Mouse (Mus musculus): Measurements from ENCODE around the gene Iqcf1. TPM values are rescaled to one million over a fixed set of nuclear protein-coding genes. Genes with fewer than 3 reads are reported as not detected.
A peak's percentile ranks its signal among the peaks of the same experiment; 100 is the strongest.

Gene Iqcf1
- polyA plus RNA-seq, 1 experiment from 2014 or later, result not detected

- ATAC-seq, result no peak
- no peaks in the 10 kb centered on the region for H3K4me1 ChIP-seq (replicated peaks; ENCODE audit: control insufficient read depth, insufficient read depth, low read length)
- H3K27ac ChIP-seq (ENCODE audit: low read length), result no peak overlapping the region
- H3K4me2 ChIP-seq (ENCODE audit: low read length), result no peak overlapping the region
- no peak overlapping the region for H3K9ac ChIP-seq (replicated peaks; ENCODE audit: low read depth, low read length)
- no peaks in the 10 kb centered on the region for H3K36me3 ChIP-seq (ENCODE audit: control insufficient read depth, insufficient read depth)
- H3K4me3 ChIP-seq (replicated peaks; ENCODE audit: low read length), result no peak overlapping the region
- WGBS, result 90% methylated on average over 22 of the region's 22 CpGs
- no peaks in the 10 kb centered on the region for H3K9me3 ChIP-seq (ENCODE audit: control insufficient read depth, low read length)
- H3K27me3 ChIP-seq (replicated peaks; ENCODE audit: control insufficient read depth, insufficient read depth, low read length), result no peaks in the 10 kb centered on the region
These were observed 2.1 kb downstream of the Iqcf1 start for GRCm38 (mm10) chr9:106501846-106502245.

- no peak for ATAC-seq
- Histone ChIP-seq H3K36me3 (ENCODE audit: control insufficient read depth, insufficient read depth) (no peaks in the 10 kb centered on the region), H3K27ac (ENCODE audit: low read length) (no peak overlapping the region), H3K9ac (replicated peaks; ENCODE audit: low read depth, low read length) (no peak overlapping the region), H3K4me2 (ENCODE audit: low read length) (no peak overlapping the region), H3K27me3 (replicated peaks; ENCODE audit: control insufficient read depth, insufficient read depth, low read length) (no peaks in the 10 kb centered on the region), H3K4me3 (replicated peaks; ENCODE audit: low read length) (no peak overlapping the region), H3K9me3 (ENCODE audit: control insufficient read depth, low read length) (no peaks in the 10 kb centered on the region), H3K4me1 (replicated peaks; ENCODE audit: control insufficient read depth, insufficient read depth, low read length) (no peaks in the 10 kb centered on the region)
- WGBS, result 77% methylated on average over 6 of the region's 6 CpGs
These were observed 4.5 kb downstream of the Iqcf1 start for GRCm38 (mm10) chr9:106504246-106504645.

- WGBS, result 89% methylated on average over 10 of the region's 10 CpGs
- no peak overlapping the region for H3K27ac ChIP-seq (ENCODE audit: low read length)
- ATAC-seq, result no peak
These were observed 9.6 kb downstream of the Iqcf1 start for GRCm38 (mm10) chr9:106509356-106509755.

GRCm38 (mm10) chr9:106512729-106513450, 13.1 kb downstream of the Iqcf1 start:
- H3K36me3 ChIP-seq (ENCODE audit: control insufficient read depth, insufficient read depth), result no peaks in the 10 kb centered on the region
- H3K9ac ChIP-seq (replicated peaks; ENCODE audit: low read depth, low read length), result no peak overlapping the region
- peaks cover 10% of the 10 kb centered on the region; the same call in 1 of the 2 replicates for H3K4me1 ChIP-seq (replicated peaks; ENCODE audit: control insufficient read depth, insufficient read depth, low read length)
- peak; percentile 69 for ATAC-seq
- H3K4me2 ChIP-seq (ENCODE audit: low read length), result no peak overlapping the region
- no peak overlapping the region for H3K4me3 ChIP-seq (replicated peaks; ENCODE audit: low read length)
- no peaks in the 10 kb centered on the region for H3K9me3 ChIP-seq (ENCODE audit: control insufficient read depth, low read length)
- no peaks in the 10 kb centered on the region for H3K27me3 ChIP-seq (replicated peaks; ENCODE audit: control insufficient read depth, insufficient read depth, low read length)
- WGBS, result 41% methylated on average over 13 of the region's 13 CpGs
- H3K27ac ChIP-seq (ENCODE audit: low read length), result no peak overlapping the region

More at GRCm38 (mm10) chr9:106509356-106509755, 9.6 kb downstream of the Iqcf1 start:
- Histone ChIP-seq H3K9me3 (ENCODE audit: control insufficient read depth, low read length) (no peaks in the 10 kb centered on the region), H3K36me3 (ENCODE audit: control insufficient read depth, insufficient read depth) (no peaks in the 10 kb centered on the region), H3K4me1 (replicated peaks; ENCODE audit: control insufficient read depth, insufficient read depth, low read length) (peaks cover 10% of the 10 kb centered on the region; the same call in 1 of the 2 replicates), H3K9ac (replicated peaks; ENCODE audit: low read depth, low read length) (no peak overlapping the region), H3K27me3 (replicated peaks; ENCODE audit: control insufficient read depth, insufficient read depth, low read length) (no peaks in the 10 kb centered on the region), H3K4me3 (replicated peaks; ENCODE audit: low read length) (no peak overlapping the region), H3K4me2 (ENCODE audit: low read length) (no peak overlapping the region)

- Histone ChIP-seq H3K9me3 (ENCODE audit: control insufficient read depth, low read length) (no peaks in the 10 kb centered on the region), H3K27me3 (replicated peaks; ENCODE audit: control insufficient read depth, insufficient read depth, low read length) (no peaks in the 10 kb centered on the region), H3K9ac (replicated peaks; ENCODE audit: low read depth, low read length) (no peak overlapping the region), H3K27ac (ENCODE audit: low read length) (no peak overlapping the region), H3K4me3 (replicated peaks; ENCODE audit: low read length) (no peak overlapping the region), H3K4me1 (replicated peaks; ENCODE audit: control insufficient read depth, insufficient read depth, low read length) (peaks cover 10% of the 10 kb centered on the region; the same call in 1 of the 2 replicates), H3K4me2 (ENCODE audit: low read length) (no peak overlapping the region), H3K36me3 (ENCODE audit: control insufficient read depth, insufficient read depth) (no peaks in the 10 kb centered on the region)
- no peak for ATAC-seq
- WGBS, result 76% methylated on average over 6 of the region's 6 CpGs
These were observed 13.8 kb downstream of the Iqcf1 start for GRCm38 (mm10) chr9:106513566-106513965.

GRCm38 (mm10) chr9:106514273-106514672, 14.5 kb downstream of the Iqcf1 start, which contains the start of gene Iqcf5:
Gene Iqcf5 (plus strand): TSS chr9:106514573.
- peaks cover 10% of the 10 kb centered on the region; the same call in 1 of the 2 replicates for H3K4me1 ChIP-seq (replicated peaks; ENCODE audit: control insufficient read depth, insufficient read depth, low read length)
- no peak for ATAC-seq
- no peak within 1 kb of the TSS for H3K4me3 ChIP-seq (replicated peaks; ENCODE audit: low read length)
- H3K36me3 ChIP-seq (ENCODE audit: control insufficient read depth, insufficient read depth), result no peaks in the 10 kb centered on the region
- no peak within 1 kb of the TSS for H3K4me2 ChIP-seq (ENCODE audit: low read length)
- H3K9ac ChIP-seq (replicated peaks; ENCODE audit: low read depth, low read length), result no peak within 1 kb of the TSS
- 88% methylated on average over 4 of the region's 4 CpGs for WGBS
- H3K27me3 ChIP-seq (replicated peaks; ENCODE audit: control insufficient read depth, insufficient read depth, low read length), result no peaks in the 10 kb centered on the region
- H3K9me3 ChIP-seq (ENCODE audit: control insufficient read depth, low read length), result no peaks in the 10 kb centered on the region
- H3K27ac ChIP-seq (ENCODE audit: low read length), result no peak within 1 kb of the TSS

- no peak overlapping the region for H3K27ac ChIP-seq (ENCODE audit: low read length)
- no peaks in the 10 kb centered on the region for H3K36me3 ChIP-seq (ENCODE audit: control insufficient read depth, insufficient read depth)
- 69% methylated on average over 2 of the region's 2 CpGs for WGBS
- no peaks in the 10 kb centered on the region for H3K27me3 ChIP-seq (replicated peaks; ENCODE audit: control insufficient read depth, insufficient read depth, low read length)
- H3K4me1 ChIP-seq (replicated peaks; ENCODE audit: control insufficient read depth, insufficient read depth, low read length), result no peaks in the 10 kb centered on the region
- no peak for ATAC-seq
- no peak overlapping the region for H3K9ac ChIP-seq (replicated peaks; ENCODE audit: low read depth, low read length)
- no peak overlapping the region for H3K4me2 ChIP-seq (ENCODE audit: low read length)
- H3K9me3 ChIP-seq (ENCODE audit: control insufficient read depth, low read length), result no peaks in the 10 kb centered on the region
- H3K4me3 ChIP-seq (replicated peaks; ENCODE audit: low read length), result no peak overlapping the region
These were observed 19.7 kb downstream of the Iqcf1 start for GRCm38 (mm10) chr9:106519433-106519832.

- H3K4me3 ChIP-seq (replicated peaks; ENCODE audit: low read length), result no peak overlapping the region
- no peak overlapping the region for H3K27ac ChIP-seq (ENCODE audit: low read length)
- no peaks in the 10 kb centered on the region for H3K27me3 ChIP-seq (replicated peaks; ENCODE audit: control insufficient read depth, insufficient read depth, low read length)
- H3K4me1 ChIP-seq (replicated peaks; ENCODE audit: control insufficient read depth, insufficient read depth, low read length), result no peaks in the 10 kb centered on the region
- no peak overlapping the region for H3K4me2 ChIP-seq (ENCODE audit: low read length)
- no peak for ATAC-seq
- no peaks in the 10 kb centered on the region for H3K36me3 ChIP-seq (ENCODE audit: control insufficient read depth, insufficient read depth)
- H3K9ac ChIP-seq (replicated peaks; ENCODE audit: low read depth, low read length), result no peak overlapping the region
- WGBS, result 83% methylated on average over 8 of the region's 8 CpGs
- H3K9me3 ChIP-seq (ENCODE audit: control insufficient read depth, low read length), result no peaks in the 10 kb centered on the region
These were observed 20.1 kb downstream of the Iqcf1 start for GRCm38 (mm10) chr9:106519909-106520308.

GRCm38 (mm10) chr9:106531833-106532232, 32.1 kb downstream of the Iqcf1 start:
- Histone ChIP-seq H3K36me3 (ENCODE audit: control insufficient read depth, insufficient read depth) (no peaks in the 10 kb centered on the region), H3K4me1 (replicated peaks; ENCODE audit: control insufficient read depth, insufficient read depth, low read length) (no peaks in the 10 kb centered on the region), H3K9me3 (ENCODE audit: control insufficient read depth, low read length) (no peaks in the 10 kb centered on the region), H3K4me3 (replicated peaks; ENCODE audit: low read length) (no peak overlapping the region), H3K27me3 (replicated peaks; ENCODE audit: control insufficient read depth, insufficient read depth, low read length) (no peaks in the 10 kb centered on the region), H3K27ac (ENCODE audit: low read length) (no peak overlapping the region), H3K4me2 (ENCODE audit: low read length) (no peak overlapping the region), H3K9ac (replicated peaks; ENCODE audit: low read depth, low read length) (no peak overlapping the region)
- no peak for ATAC-seq
- WGBS, result 31% methylated on average over 3 of the region's 3 CpGs

Measured in forebrain, embryonic 16.5 days (tissue).